Mouse (Mus musculus) erythroblast, embryonic 14.5 days (primary cell): ENCODE data around the gene Lingo4.

Experiments
- GATA1 ChIP-seq: IDR thresholded peaks from 2 replicates; pipeline ENCODE4 v1.6.1; 2012; ENCODE audit warnings: low read length, inconsistent platforms, mixed read lengths
- TAL1 ChIP-seq: IDR thresholded peaks from 3 replicates; pipeline ENCODE4 v1.6.1; 2012; ENCODE audit warnings: low read length, inconsistent platforms, mixed read lengths

- no peak for TF ChIP-seq TAL1
- TF ChIP-seq GATA1 = no peak
Observed at GRCm38 (mm10) chr3:94430980-94431379, 32.7 kb downstream of the Lingo4 start.
